Mouse (Mus musculus): ENCODE data around the gene Rhox4b.
"Not testable (repeated sequence)": the region's sequence is repeated elsewhere in the genome, so short reads cannot be mapped to it uniquely, and the experiment has no call there.

Rhox4b gene

DNA sequence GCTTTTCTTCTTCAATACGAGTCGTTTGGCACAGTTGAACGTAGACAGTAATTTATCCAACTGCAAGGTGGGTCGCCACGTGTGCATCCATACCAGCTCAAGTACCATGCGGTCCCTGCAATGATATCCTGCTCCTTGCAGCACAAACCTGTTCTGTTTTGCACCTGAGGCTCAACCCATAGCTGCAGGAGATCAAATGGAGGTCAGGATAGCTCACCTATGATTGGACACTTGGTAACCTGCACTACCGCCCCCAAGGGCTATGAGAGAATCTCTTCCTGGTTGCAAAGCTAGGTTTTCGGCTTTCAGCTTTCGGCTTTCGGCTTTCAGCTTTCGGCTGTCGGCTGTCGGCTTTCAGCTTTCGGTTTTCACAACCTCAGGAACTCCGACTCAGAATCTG, at the start of gene Rhox4b:
Rhox4b (plus strand) TSS at position 301 of the 400 bp plus-strand sequence.
- DNase-seq (ENCODE audit: low read depth, low spot score): not testable (repeated sequence)

DNA sequence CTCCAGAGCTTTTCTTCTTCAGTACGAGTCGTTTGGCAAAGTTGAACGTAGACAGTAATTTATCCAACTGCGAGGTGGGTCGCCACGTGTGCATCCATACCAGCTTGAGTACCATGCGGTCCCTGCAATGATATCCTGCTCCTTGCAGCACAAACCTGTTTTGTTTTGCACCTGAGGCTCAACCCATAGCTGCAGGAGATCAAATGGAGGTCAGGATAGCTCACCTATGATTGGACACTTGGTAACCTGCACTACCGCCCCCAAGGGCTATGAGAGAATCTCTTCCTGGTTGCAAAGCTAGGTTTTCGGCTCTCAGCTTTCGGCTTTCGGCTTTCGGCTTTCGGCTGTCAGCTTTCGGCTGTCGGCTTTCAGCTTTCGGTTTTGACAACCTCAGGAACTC, 41.7 kb upstream of the Rhox4b start, which contains the start of gene Rhox4a2:
Rhox4a2 (plus strand) TSS at position 301 of the 400 bp plus-strand sequence.
- DNase-seq (ENCODE audit: low read depth, low spot score): not testable (repeated sequence)

- DNase-seq (ENCODE audit: low read depth, low spot score): not testable (repeated sequence)
Observed at GRCm38 (mm10) chrX:37411767-37412166, 20.5 kb upstream of the Rhox4b start, which contains the start of gene Rhox2b. Rhox2b (plus strand) TSS chrX:37412067.

GRCm38 (mm10) chrX:37453380-37453779, 21.1 kb downstream of the Rhox4b start, which contains the start of gene Rhox2c:
Rhox2c (plus strand) TSS chrX:37453680.
- DNase-seq (ENCODE audit: low read depth, low spot score): not testable (repeated sequence)

DNA sequence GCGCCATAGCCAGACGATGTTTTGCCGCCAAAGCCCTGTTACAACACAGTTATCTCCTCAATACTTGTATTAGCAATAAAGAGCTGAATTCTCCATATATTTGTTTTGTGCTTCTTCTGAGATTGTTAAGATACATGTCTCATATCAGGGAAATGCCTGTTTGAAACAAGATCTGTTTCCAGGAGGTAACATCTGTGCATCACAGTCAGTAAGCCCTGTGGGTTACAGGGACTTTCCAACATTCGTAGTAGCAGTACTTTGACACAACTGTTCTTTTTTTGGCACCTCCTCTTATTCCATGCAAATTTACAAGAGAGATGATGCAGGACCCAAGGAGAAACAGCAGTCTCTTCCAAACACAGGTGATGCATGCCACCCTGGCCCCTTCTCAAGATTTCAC, 26.0 kb downstream of the Rhox4b start, which contains the start of gene Rhox3c:
Rhox3c (plus strand) TSS at position 301 of the 400 bp plus-strand sequence.
- DNase-seq (ENCODE audit: low read depth, low spot score): not testable (repeated sequence)

- not testable (repeated sequence) for DNase-seq (ENCODE audit: low read depth, low spot score)
Observed at GRCm38 (mm10) chrX:37480037-37480436, 47.7 kb downstream of the Rhox4b start, which contains the start of gene Rhox4c. Rhox4c (plus strand) TSS chrX:37480337.

Data from forelimb bud, embryonic 11.5 days (tissue).